Mouse (Mus musculus) kidney, embryonic 14.5 days (tissue): ENCODE measurements at regions not wholly inside any gene's neighbourhood (a gene's known extent, or its start where the extent isn't known, plus 50 kb on each side); places are given as distances from the start of the nearest gene placed in this dataset.
"Not testable (repeated sequence)": the region's sequence is repeated elsewhere in the genome, so short reads cannot be mapped to it uniquely, and the experiment has no call there.

Source experiments
- ATAC-seq: fragments of 200-750 bp; cut with Nextera tagmentation; 2 replicates; pipeline ENCODE4 v1.8.0; 2017; ENCODE audit warnings: moderate number of reproducible peaks, mild to moderate bottlenecking, moderate TSS enrichment, moderate library complexity; ENCODE audit not compliant: low FRiP score, low TSS enrichment
- H3K27ac ChIP-seq: fragments of 300-500 bp; sonication (generic); 2 replicates; pipeline ENCODE4 v1.5.1; 2014; ENCODE audit warnings: low read depth, mild to moderate bottlenecking, low read length, moderate library complexity, mixed read lengths
- H3K27me3 ChIP-seq: fragments of 300-500 bp; sonication (generic); 2 replicates; pipeline ENCODE4 v1.6.1; 2014; ENCODE audit warnings: mild to moderate bottlenecking, low read length; ENCODE audit not compliant: control insufficient read depth, insufficient read depth
- H3K36me3 ChIP-seq: fragments of 300-500 bp; sonication (generic); 2 replicates; pipeline ENCODE4 v1.6.1; 2014; ENCODE audit warnings: low read length, mixed read lengths; ENCODE audit not compliant: control insufficient read depth, insufficient read depth
- H3K4me1 ChIP-seq: fragments of 300-500 bp; sonication (generic); 2 replicates; pipeline ENCODE4 v1.6.1; 2014; ENCODE audit warnings: low read length, mixed read lengths; ENCODE audit not compliant: control insufficient read depth, insufficient read depth
- H3K4me2 ChIP-seq: fragments of 300-500 bp; sonication (generic); replicated peaks from 2 replicates; pipeline ENCODE4 v1.6.1; 2014; ENCODE audit warnings: low read depth, mild to moderate bottlenecking, low read length
- H3K4me3 ChIP-seq: fragments of 300-500 bp; sonication (generic); 2 replicates; pipeline ENCODE4 v1.5.1; 2014; ENCODE audit warnings: mild to moderate bottlenecking, low read length
- H3K9ac ChIP-seq: fragments of 300-500 bp; sonication (generic); 2 replicates; pipeline ENCODE4 v1.6.1; 2014; ENCODE audit warnings: low read depth, mild to moderate bottlenecking, low read length, moderate library complexity
- H3K9me3 ChIP-seq: fragments of 300-500 bp; sonication (generic); 2 replicates; pipeline ENCODE4 v1.6.1; 2016; ENCODE audit warnings: low read length; ENCODE audit not compliant: control insufficient read depth
- WGBS: fragments of 180-500 bp; shearing (Covaris S2); extraction: QIAGEN DNeasy Blood & Tissue Kit; methylation state at CpG from one replicate; pipeline ENCODE4 v1.1.7; 2014; 5-methylcytosine and 5-hydroxymethylcytosine counted together

- Histone ChIP-seq H3K9me3 (no peaks in the 10 kb centered on the region), H3K4me2 (no peak overlapping the region), H3K27me3 (no peaks in the 10 kb centered on the region), H3K36me3 (no peaks in the 10 kb centered on the region), H3K27ac (no peak overlapping the region), H3K9ac (no peak overlapping the region), H3K4me1 (no peaks in the 10 kb centered on the region), H3K4me3 (no peak overlapping the region)
- no peak for ATAC-seq
- 91% methylated on average over 5 of the region's 5 CpGs for WGBS
Observed at GRCm38 (mm10) chr3:60858474-60859118, 144.0 kb upstream of the P2ry1 start.

GRCm38 (mm10) chr3:60859119-60859515 is 143.5 kb upstream of the P2ry1 start:
- no peak overlapping the region for H3K27ac ChIP-seq
- no peak overlapping the region for H3K4me3 ChIP-seq
- no peak overlapping the region for H3K9ac ChIP-seq
- no peak for ATAC-seq
- H3K4me2 ChIP-seq = no peak overlapping the region
- no peaks in the 10 kb centered on the region for H3K4me1 ChIP-seq
- no peaks in the 10 kb centered on the region for H3K27me3 ChIP-seq
- WGBS = 90% methylated on average over 3 of the region's 3 CpGs
- no peaks in the 10 kb centered on the region for H3K9me3 ChIP-seq
- H3K36me3 ChIP-seq = no peaks in the 10 kb centered on the region

GRCm38 (mm10) chr3:60876858-60877257 is 125.7 kb upstream of the P2ry1 start:
- H3K4me3 ChIP-seq, H3K27me3 ChIP-seq, H3K9ac ChIP-seq, H3K9me3 ChIP-seq, H3K36me3 ChIP-seq, H3K4me1 ChIP-seq, H3K4me2 ChIP-seq, ATAC-seq, H3K27ac ChIP-seq: not testable (repeated sequence)
- WGBS = 95% methylated on average over 11 of the region's 11 CpGs

GRCm38 (mm10) chr3:60878880-60879279 is 123.7 kb upstream of the P2ry1 start:
- Histone ChIP-seq H3K27me3 (no peaks in the 10 kb centered on the region), H3K36me3 (no peaks in the 10 kb centered on the region), H3K4me2 (no peak overlapping the region), H3K4me1 (no peaks in the 10 kb centered on the region), H3K9me3 (no peaks in the 10 kb centered on the region), H3K4me3 (no peak overlapping the region), H3K27ac (no peak overlapping the region), H3K9ac (no peak overlapping the region)
- peak; percentile 35; the same call in 1 of the 2 replicates for ATAC-seq
- WGBS = 38% methylated on average over 3 of the region's 3 CpGs

- Histone ChIP-seq H3K36me3 (no peaks in the 10 kb centered on the region), H3K9me3 (no peaks in the 10 kb centered on the region), H3K9ac (no peak overlapping the region), H3K27ac (no peak overlapping the region), H3K4me1 (no peaks in the 10 kb centered on the region), H3K27me3 (no peaks in the 10 kb centered on the region), H3K4me3 (no peak overlapping the region), H3K4me2 (no peak overlapping the region)
- no peak for ATAC-seq
- WGBS = 72% methylated on average over 3 of the region's 3 CpGs
Observed at GRCm38 (mm10) chr3:60884027-60884426, 118.6 kb upstream of the P2ry1 start.

GRCm38 (mm10) chr3:60889191-60889861 is 113.3 kb upstream of the P2ry1 start:
- H3K4me1 ChIP-seq = no peaks in the 10 kb centered on the region
- no peak overlapping the region for H3K9ac ChIP-seq
- no peak for ATAC-seq
- H3K9me3 ChIP-seq = no peaks in the 10 kb centered on the region
- no peak overlapping the region for H3K27ac ChIP-seq
- no peaks in the 10 kb centered on the region for H3K36me3 ChIP-seq
- H3K4me2 ChIP-seq = no peak overlapping the region
- H3K4me3 ChIP-seq = no peak overlapping the region
- 95% methylated on average over 4 of the region's 4 CpGs for WGBS
- no peaks in the 10 kb centered on the region for H3K27me3 ChIP-seq

- 86% methylated on average over 5 of the region's 5 CpGs for WGBS
- ATAC-seq = no peak
- Histone ChIP-seq H3K27me3 (no peaks in the 10 kb centered on the region), H3K9ac (no peak overlapping the region), H3K36me3 (no peaks in the 10 kb centered on the region), H3K4me2 (no peak overlapping the region), H3K4me1 (no peaks in the 10 kb centered on the region), H3K4me3 (no peak overlapping the region), H3K9me3 (no peaks in the 10 kb centered on the region), H3K27ac (no peak overlapping the region)
Observed at GRCm38 (mm10) chr3:60897628-60898269, 104.8 kb upstream of the P2ry1 start.

- no peak for ATAC-seq
- 48% methylated on average over 1 of the region's 1 CpGs for WGBS
Observed at GRCm38 (mm10) chr3:60898720-60899119, 103.9 kb upstream of the P2ry1 start.

GRCm38 (mm10) chr3:60901571-60901970 is 101.0 kb upstream of the P2ry1 start:
- no peaks in the 10 kb centered on the region for H3K9me3 ChIP-seq
- no peak for ATAC-seq
- no peaks in the 10 kb centered on the region for H3K27me3 ChIP-seq
- H3K4me1 ChIP-seq = no peaks in the 10 kb centered on the region
- H3K27ac ChIP-seq = no peak overlapping the region
- no peak overlapping the region for H3K4me2 ChIP-seq
- 89% methylated on average over 2 of the region's 2 CpGs for WGBS
- no peak overlapping the region for H3K4me3 ChIP-seq
- H3K9ac ChIP-seq = no peak overlapping the region
- H3K36me3 ChIP-seq = no peaks in the 10 kb centered on the region

More at GRCm38 (mm10) chr3:60898720-60899119, 103.9 kb upstream of the P2ry1 start:
- Histone ChIP-seq H3K9ac (no peak overlapping the region), H3K4me3 (no peak overlapping the region), H3K27ac (no peak overlapping the region), H3K27me3 (no peaks in the 10 kb centered on the region), H3K4me1 (no peaks in the 10 kb centered on the region), H3K4me2 (no peak overlapping the region), H3K36me3 (no peaks in the 10 kb centered on the region), H3K9me3 (no peaks in the 10 kb centered on the region)
